10 mouse cellular contexts compared by ENCODE assay signal in the genomic region with DNA sequence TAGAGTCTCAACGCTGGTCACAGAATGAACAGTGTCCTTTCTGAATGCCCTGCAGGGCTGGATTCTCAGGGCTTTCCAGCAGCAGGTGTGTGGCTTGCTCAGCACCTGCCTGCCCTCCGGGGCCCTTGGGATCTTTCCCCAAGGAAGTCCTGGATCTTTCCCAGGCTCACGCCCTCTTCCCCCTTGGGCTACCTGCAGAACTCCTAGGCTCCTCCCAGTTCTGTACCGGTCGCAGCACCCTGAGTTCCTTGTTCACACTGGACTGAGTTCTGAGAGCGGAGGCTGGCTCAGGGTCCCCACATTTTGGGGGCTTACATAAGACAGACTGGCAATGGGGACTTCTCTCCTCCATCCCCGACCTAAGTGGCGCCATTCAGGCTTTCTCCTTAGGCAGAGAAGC. TPM values are rescaled to one million over a fixed set of nuclear protein-coding genes. Genes with fewer than 3 reads are reported as not detected.
DNase-seq lines count a peak whose midpoint lies in the region; ATAC-seq and TF ChIP-seq lines count a peak whose summit lies in the region.
"Had no signal": no experiment of that assay in that cellular context is flagged by ENCODE, and none has a peak within 500 bp of the region (broad histone marks: within the 10 kb centered on the region; RNA-seq: fewer than 3 reads in every experiment).

No protein-coding gene starts in this region.

- 68% methylated on average over 8 of the region's 8 CpGs for WGBS in heart, embryonic 15.5 days
- 50% methylated on average over 8 of the region's 8 CpGs for WGBS in embryonic facial prominence, embryonic 13.5 days
- WGBS in hindbrain, postnatal 0 days: 53% methylated on average over 8 of the region's 8 CpGs
- 58% methylated on average over 8 of the region's 8 CpGs for WGBS in neural tube, embryonic 11.5 days

- ATAC-seq in heart, embryonic 15.5 days (replicated peaks; ENCODE audit: insufficient number of reproducible peaks, insufficient read depth, low FRiP score, low read depth): no peak
- no peak for ATAC-seq in embryonic facial prominence, embryonic 13.5 days (ENCODE audit: insufficient number of reproducible peaks, insufficient read depth, low FRiP score, low TSS enrichment, low read depth)
- ATAC-seq in hindbrain, postnatal 0 days: no peak
- ATAC-seq in neural tube, embryonic 11.5 days (ENCODE audit: insufficient read depth, low FRiP score, low TSS enrichment): peak; percentile 13; the same call in 1 of the 2 replicates

- no peak overlapping the region for H3K9ac ChIP-seq in heart, embryonic 15.5 days
- H3K9ac ChIP-seq in embryonic facial prominence, embryonic 13.5 days: peak overlapping the region; percentile 49; the same call in 1 of the 2 replicates
- no peak overlapping the region; the same call in 1 of the 2 replicates for H3K9ac ChIP-seq in hindbrain, postnatal 0 days (replicated peaks; ENCODE audit: low read length)
- peak overlapping the region; percentile 16; the same call in 1 of the 2 replicates for H3K9ac ChIP-seq in neural tube, embryonic 11.5 days (ENCODE audit: low read length)

- H3K4me3 ChIP-seq in heart, embryonic 15.5 days: no peak overlapping the region
- H3K4me3 ChIP-seq in embryonic facial prominence, embryonic 13.5 days: 0 out of 2 replicates have a peak overlapping the region, but pooled peaks have one; percentile 9
- no peak overlapping the region for H3K4me3 ChIP-seq in hindbrain, postnatal 0 days (ENCODE audit: low read length)
- no peak overlapping the region for H3K4me3 ChIP-seq in neural tube, embryonic 11.5 days (ENCODE audit: low read depth, low read length)

- H3K36me3 ChIP-seq in heart, embryonic 15.5 days: peaks cover 16% of the 10 kb centered on the region
- peaks cover 50% of the 10 kb centered on the region for H3K36me3 ChIP-seq in embryonic facial prominence, embryonic 13.5 days
- peaks cover 20% of the 10 kb centered on the region for H3K36me3 ChIP-seq in hindbrain, postnatal 0 days (ENCODE audit: insufficient read depth, low read length)
- H3K36me3 ChIP-seq in neural tube, embryonic 11.5 days (ENCODE audit: control insufficient read depth, insufficient read depth, low read length): peaks cover 10% of the 10 kb centered on the region

- TF ChIP-seq CTCF in hindbrain, postnatal 0 days (IDR thresholded peaks at IDR 0.05; ENCODE audit: low read depth): no peak

- H3K27me3 ChIP-seq in heart, embryonic 15.5 days: no peaks in the 10 kb centered on the region
- H3K27me3 ChIP-seq in embryonic facial prominence, embryonic 13.5 days: no peaks in the 10 kb centered on the region
- H3K27me3 ChIP-seq in hindbrain, postnatal 0 days (ENCODE audit: insufficient read depth, low read length): no peaks in the 10 kb centered on the region
- no peaks in the 10 kb centered on the region for H3K27me3 ChIP-seq in neural tube, embryonic 11.5 days (ENCODE audit: control insufficient read depth, insufficient read depth, low read length)

- no peaks in the 10 kb centered on the region for H3K9me3 ChIP-seq in heart, embryonic 15.5 days (replicated peaks)
- H3K9me3 ChIP-seq in embryonic facial prominence, embryonic 13.5 days: no peaks in the 10 kb centered on the region
- H3K9me3 ChIP-seq in hindbrain, postnatal 0 days (ENCODE audit: low read length): no peaks in the 10 kb centered on the region
- H3K9me3 ChIP-seq in neural tube, embryonic 11.5 days (ENCODE audit: control insufficient read depth, low read length): no peaks in the 10 kb centered on the region

- H3K4me1 ChIP-seq in heart, embryonic 15.5 days (replicated peaks): peaks cover 63% of the 10 kb centered on the region
- H3K4me1 ChIP-seq in embryonic facial prominence, embryonic 13.5 days: peaks cover 63% of the 10 kb centered on the region
- peaks cover 25% of the 10 kb centered on the region for H3K4me1 ChIP-seq in hindbrain, postnatal 0 days (ENCODE audit: insufficient read depth, low read length)
- H3K4me1 ChIP-seq in neural tube, embryonic 11.5 days (ENCODE audit: control insufficient read depth, insufficient read depth, low read length): peaks cover 10% of the 10 kb centered on the region

- peak overlapping the region; percentile 80 for H3K27ac ChIP-seq in heart, embryonic 15.5 days
- H3K27ac ChIP-seq in embryonic facial prominence, embryonic 13.5 days: peak overlapping the region; percentile 90
- peak overlapping the region; percentile 80 for H3K27ac ChIP-seq in hindbrain, postnatal 0 days
- H3K27ac ChIP-seq in neural tube, embryonic 11.5 days (ENCODE audit: low read depth, low read length): peak overlapping the region; percentile 45; the same call in 1 of the 2 replicates

- intact Hi-C loops in gastrocnemius, postnatal 14 days (cut with DNase I; ENCODE audit: low total_unique reads): no loop called here

- H3K4me2 ChIP-seq in heart, embryonic 15.5 days: 0 out of 2 replicates have a peak overlapping the region, but pooled peaks have one; percentile 41
- H3K4me2 ChIP-seq in embryonic facial prominence, embryonic 13.5 days: peak overlapping the region; percentile 53
- H3K4me2 ChIP-seq in hindbrain, postnatal 0 days (ENCODE audit: low read depth, low read length): 0 out of 2 replicates have a peak overlapping the region, but pooled peaks have one; percentile 11
- no peak overlapping the region for H3K4me2 ChIP-seq in neural tube, embryonic 11.5 days (ENCODE audit: low read depth)

- no peak for DNase-seq in heart, adult 8-10 months (ENCODE audit: low spot score)
- DNase-seq in hindbrain, postnatal 0 days (ENCODE audit: low spot score): no peak
- no peak for DNase-seq in neural tube, embryonic 11.5 days (ENCODE audit: low spot score)
- DNase-seq in adrenal gland, adult (ENCODE audit: inconsistent age in 2 of 2, low spot score in 1 of 2): no peak
- no peak for DNase-seq in layer of hippocampus, postnatal 10 days (ENCODE audit: low spot score in 2 of 2)
- no peak for DNase-seq in gastrocnemius, postnatal 14 days

RNA-seq across cellular contexts. Expression of a gene that starts 19.9 kb away (rescaled TPM):
- 1.7 and 2.7 TPM in 2 replicates for polyA plus RNA-seq in heart, embryonic 15.5 days (2015; fragmentation: Nextera tagmentation; extraction: Ambion mirVana)
- total RNA-seq in heart, adult 8-10 months (2022): 10 to 100 TPM in 1 of 4 experiments, 1 to 10 TPM in 3; 8.7 to 11.1 (median 8.9) TPM
- 4.6 and 7.1 TPM in 2 replicates for polyA plus RNA-seq in embryonic facial prominence, embryonic 13.5 days (2015; fragmentation: Nextera tagmentation; extraction: Ambion mirVana)
- 120 and 151 TPM in 2 replicates for total RNA-seq in hindbrain, postnatal 0 days (2014; rRNA removed)
- 3.5 and 3.6 TPM in 2 replicates for polyA plus RNA-seq in hindbrain, postnatal 0 days (2015; fragmentation: Nextera tagmentation; extraction: Ambion mirVana)
- 6.6 and 7.6 TPM in 2 replicates for polyA plus RNA-seq in neural tube, embryonic 11.5 days (2014; fragmentation: Nextera tagmentation; extraction: Ambion mirVana)
- total RNA-seq in layer of hippocampus, postnatal 10 days (2021): 10 to 100 TPM; 74.1 to 79.6 TPM
- total RNA-seq in gastrocnemius, postnatal 14 days (2021): 10 to 100 TPM; 11.1 to 12.2 TPM

RNA-seq across cellular contexts. Expression of a gene that starts 27.7 kb away (rescaled TPM):
- not detected in 2 replicates for polyA plus RNA-seq in heart, embryonic 15.5 days (2015; fragmentation: Nextera tagmentation; extraction: Ambion mirVana)
- total RNA-seq in heart, adult 8-10 months (2022): not detected
- polyA plus RNA-seq in embryonic facial prominence, embryonic 13.5 days (2015; fragmentation: Nextera tagmentation; extraction: Ambion mirVana): not detected in 2 replicates
- not detected in 2 replicates for total RNA-seq in hindbrain, postnatal 0 days (2014; rRNA removed)
- 0.43 TPM in 1 of 2 replicates, not detected in the other for polyA plus RNA-seq in hindbrain, postnatal 0 days (2015; fragmentation: Nextera tagmentation; extraction: Ambion mirVana)
- polyA plus RNA-seq in neural tube, embryonic 11.5 days (2014; fragmentation: Nextera tagmentation; extraction: Ambion mirVana): not detected in 2 replicates
- total RNA-seq in layer of hippocampus, postnatal 10 days (2021): not detected
- not detected for total RNA-seq in gastrocnemius, postnatal 14 days (2021)
- total RNA-seq: common myeloid progenitor, adult 5-6 weeks; layer of hippocampus, postnatal 36 days had no signal

RNA-seq across cellular contexts. Expression of a gene that starts 52.2 kb away (rescaled TPM):
- polyA plus RNA-seq in heart, embryonic 15.5 days (2015; fragmentation: Nextera tagmentation; extraction: Ambion mirVana): 30.4 and 31.4 TPM in 2 replicates
- 1 to 10 TPM; 1.1 to 2.2 (median 1.6) TPM for total RNA-seq in heart, adult 8-10 months (2022)
- 39.4 and 40.1 TPM in 2 replicates for polyA plus RNA-seq in embryonic facial prominence, embryonic 13.5 days (2015; fragmentation: Nextera tagmentation; extraction: Ambion mirVana)
- total RNA-seq in hindbrain, postnatal 0 days (2014; rRNA removed): 6.3 and 9.5 TPM in 2 replicates
- polyA plus RNA-seq in hindbrain, postnatal 0 days (2015; fragmentation: Nextera tagmentation; extraction: Ambion mirVana): 11.9 and 12.7 TPM in 2 replicates
- 41.6 and 48.7 TPM in 2 replicates for polyA plus RNA-seq in neural tube, embryonic 11.5 days (2014; fragmentation: Nextera tagmentation; extraction: Ambion mirVana)
- total RNA-seq in layer of hippocampus, postnatal 10 days (2021): 1 to 10 TPM; 5.2 to 8.3 TPM
- 1 to 10 TPM; 2.7 to 3.5 TPM for total RNA-seq in gastrocnemius, postnatal 14 days (2021)

Comparison
In these comparisons a context has a peak if more than half of its experiments do, and no peak if none do; other contexts are left out.
1. H3K9ac ChIP-seq: peak in embryonic facial prominence, embryonic 13.5 days (single experiment) and neural tube, embryonic 11.5 days (single experiment); none in heart, embryonic 15.5 days (single experiment) and hindbrain, postnatal 0 days (single experiment).
2. Peak in every context shown above with its lines, with median percentiles within 50 percentile points of each other: H3K27ac ChIP-seq.